Mouse (Mus musculus) ovary, adult 10 weeks (tissue): Measurements from ENCODE around the gene Sgcd. TPM values are rescaled to one million over a fixed set of nuclear protein-coding genes. Genes with fewer than 3 reads are reported as not detected.

Experiments used
- polyA plus RNA-seq: library from polyadenylated mRNA; stranded (reverse); fragments of 350-450 nt; fragmentation: Illumina TruSeq; extraction: RNeasy Lipid Tissue Mini Kit (QIAGEN cat#74804); gene quantifications from one replicate; pipeline ENCODE4 v1.2.3, GENCODE M21; 2014

The Sgcd gene
- polyA plus RNA-seq, result 11.3 TPM

GRCm38 (mm10) chr11:47988697-47989533 is at the start of gene Sgcd:
Sgcd (minus strand) TSS chr11:47988969.

